Mouse (Mus musculus) ES-E14 (cell line): ENCODE measurements around the gene Dedd2. TPM values are rescaled to one million over a fixed set of nuclear protein-coding genes. Genes with fewer than 3 reads are reported as not detected.

Experiments
- DNase-seq: peaks from one replicate; pipeline ENCODE4 v3.0.0-alpha.2; 2013; ENCODE audit warnings: low read depth, low spot score
- H3K27ac ChIP-seq: 2 replicates; pipeline ENCODE4 v1.5.1; 2012; ENCODE audit warnings: low read depth, mild to moderate bottlenecking, low read length, moderate library complexity, mixed read lengths; ENCODE audit not compliant: poor library complexity, insufficient read depth, severe bottlenecking
- H3K36me3 ChIP-seq: 2 replicates; pipeline ENCODE4 v1.6.1; 2012; ENCODE audit warnings: mild to moderate bottlenecking, low read length, moderate library complexity, mixed read lengths; ENCODE audit not compliant: control insufficient read depth, poor library complexity, insufficient read depth, severe bottlenecking
- H3K4me1 ChIP-seq, 2 experiments: fragments of 150-350 bp in 1 of 2; sonication (generic) in 1 of 2; 2 replicates each; pipeline ENCODE4 v1.6.1; 2012; ENCODE audit warnings: low read length in 2 of 2, mild to moderate bottlenecking in 1 of 2, mixed read lengths in 1 of 2; ENCODE audit not compliant: control insufficient read depth in 2 of 2, insufficient read depth in 2 of 2, poor library complexity in 1 of 2
- H3K4me3 ChIP-seq, 2 experiments: fragments of 150-350 bp in 1 of 2; sonication (generic) in 1 of 2; 2 replicates each; pipeline ENCODE4 v1.5.1; 2012; ENCODE audit warnings: low read length in 2 of 2, low read depth in 1 of 2, mild to moderate bottlenecking in 1 of 2, mixed read lengths in 1 of 2; ENCODE audit not compliant: insufficient read depth in 1 of 2, poor library complexity in 1 of 2, severe bottlenecking in 1 of 2
- H3K9ac ChIP-seq: 2 replicates; pipeline ENCODE4 v1.6.1; 2012; ENCODE audit warnings: low read depth, mild to moderate bottlenecking, low read length, mixed read lengths; ENCODE audit not compliant: poor library complexity, insufficient read depth, severe bottlenecking
- H3K9me3 ChIP-seq: fragments of 150-350 bp; sonication (generic); 2 replicates; pipeline ENCODE4 v1.6.1; 2012; ENCODE audit warnings: low read depth, mild to moderate bottlenecking, low read length; ENCODE audit not compliant: control insufficient read depth, insufficient read depth
- CHD2 ChIP-seq: IDR thresholded peaks from 2 replicates; pipeline ENCODE4 v1.6.1; 2014; ENCODE audit warnings: mild to moderate bottlenecking, low read depth, low read length, inconsistent platforms
- HCFC1 ChIP-seq: IDR thresholded peaks from 2 replicates; pipeline ENCODE4 v1.6.1; 2012; ENCODE audit warnings: low read length, inconsistent platforms, borderline replicate concordance; ENCODE audit not compliant: insufficient read depth
- MAFK ChIP-seq: IDR thresholded peaks from 2 replicates; pipeline ENCODE4 v1.6.1; 2014; ENCODE audit warnings: mild to moderate bottlenecking, low read depth, low read length, inconsistent platforms; ENCODE audit not compliant: insufficient read depth
- ZC3H11A ChIP-seq: IDR thresholded peaks from 2 replicates; pipeline ENCODE4 v1.6.1; 2012; ENCODE audit warnings: low read depth, mild to moderate bottlenecking, inconsistent platforms, low read length, borderline replicate concordance
- ZNF384 ChIP-seq: IDR thresholded peaks from 2 replicates; pipeline ENCODE4 v1.6.1; 2012; ENCODE audit warnings: low read depth, low read length, inconsistent platforms
- in situ Hi-C, 2 experiments: fragments of 600-800 bp; cut with MboI; formaldehyde crosslinking; loops; one replicate each; pipeline ENCODE4 v1.15.1; 2025; ENCODE audit warnings: low sequenced_read_pairs in 2 of 2, inconsistent platforms in 1 of 2; ENCODE audit not compliant: unreplicated experiment in 2 of 2
- total RNA-seq: library from RNA; depleted of rRNA; stranded (reverse); fragments of 300-350 nt; gene quantifications from 2 replicates; pipeline ENCODE4 v1.2.3, GENCODE M21; 2012

Gene Dedd2
- total RNA-seq, 1 experiment: 22.8 TPM

- Histone ChIP-seq H3K27ac (peak within 1 kb of the TSS; percentile 94), H3K4me3 (peak within 1 kb of the TSS; percentile 92 to 98), H3K9me3 (no peaks in the 10 kb centered on the region), H3K36me3 (peaks cover 16% of the 10 kb centered on the region), H3K4me1 (peaks cover 3 to 18% of the 10 kb centered on the region in 2 experiments), H3K9ac (peak within 1 kb of the TSS; percentile 87)
- no peak for TF ChIP-seq CHD2
- TF ChIP-seq HCFC1: no peak
- no peak for TF ChIP-seq ZC3H11A
- no peak for TF ChIP-seq ZNF384
- TF ChIP-seq MAFK: no peak
- peak; percentile 82 for DNase-seq
- in situ Hi-C loops: no loop called here
Measured at GRCm38 (mm10) chr7:25250141-25250972, 29.9 kb upstream of the Dedd2 start, which contains the start of gene Erf. TSS of gene Erf (minus strand) at chr7:25250761.

GRCm38 (mm10) chr7:25249314-25250140, 29.1 kb upstream of the Dedd2 start:
- peak overlapping the region; percentile 92 to 98 for H3K4me3 ChIP-seq
- H3K9me3 ChIP-seq: no peaks in the 10 kb centered on the region
- peak overlapping the region; percentile 91 for H3K9ac ChIP-seq
- H3K36me3 ChIP-seq: peaks cover 24% of the 10 kb centered on the region
- DNase-seq: peak; percentile 68
- TF ChIP-seq CHD2 (no peak), MAFK (no peak)
- H3K4me1 ChIP-seq: peaks cover 3 to 22% of the 10 kb centered on the region in 2 experiments
- in situ Hi-C loops: no loop called here
- peak overlapping the region; percentile 94 for H3K27ac ChIP-seq

GRCm38 (mm10) chr7:25248846-25249313, 28.5 kb upstream of the Dedd2 start:
- DNase-seq: no peak
- peaks cover 29% of the 10 kb centered on the region for H3K36me3 ChIP-seq
- H3K9me3 ChIP-seq: no peaks in the 10 kb centered on the region
- peak overlapping the region; percentile 94 for H3K27ac ChIP-seq
- in situ Hi-C loops: no loop called here
- peaks cover 3 to 26% of the 10 kb centered on the region in 2 experiments for H3K4me1 ChIP-seq
- TF ChIP-seq CHD2 (no peak), ZC3H11A (no peak), HCFC1 (no peak), MAFK (no peak), ZNF384 (no peak)
- peak overlapping the region; percentile 92 to 98 for H3K4me3 ChIP-seq
- peak overlapping the region; percentile 91 for H3K9ac ChIP-seq

- Histone ChIP-seq H3K9ac (peak overlapping the region; percentile 91), H3K4me3 (peak overlapping the region; percentile 92 to 98), H3K9me3 (no peaks in the 10 kb centered on the region), H3K27ac (peak overlapping the region; percentile 94; the same call in 1 of the 2 replicates), H3K4me1 (peaks cover 3 to 31% of the 10 kb centered on the region in 2 experiments), H3K36me3 (peaks cover 34% of the 10 kb centered on the region)
- TF ChIP-seq ZNF384 (no peak), CHD2 (no peak), HCFC1 (no peak), ZC3H11A (no peak), MAFK (no peak)
- in situ Hi-C loops: no loop called here
- DNase-seq: no peak
Measured at GRCm38 (mm10) chr7:25248018-25248647, 27.7 kb upstream of the Dedd2 start.
